Mouse (Mus musculus): ENCODE data around the gene C1ql1.
"Not testable (repeated sequence)": the region's sequence is repeated elsewhere in the genome, so short reads cannot be mapped to it uniquely, and the experiment has no call there.

C1ql1 gene

DNA sequence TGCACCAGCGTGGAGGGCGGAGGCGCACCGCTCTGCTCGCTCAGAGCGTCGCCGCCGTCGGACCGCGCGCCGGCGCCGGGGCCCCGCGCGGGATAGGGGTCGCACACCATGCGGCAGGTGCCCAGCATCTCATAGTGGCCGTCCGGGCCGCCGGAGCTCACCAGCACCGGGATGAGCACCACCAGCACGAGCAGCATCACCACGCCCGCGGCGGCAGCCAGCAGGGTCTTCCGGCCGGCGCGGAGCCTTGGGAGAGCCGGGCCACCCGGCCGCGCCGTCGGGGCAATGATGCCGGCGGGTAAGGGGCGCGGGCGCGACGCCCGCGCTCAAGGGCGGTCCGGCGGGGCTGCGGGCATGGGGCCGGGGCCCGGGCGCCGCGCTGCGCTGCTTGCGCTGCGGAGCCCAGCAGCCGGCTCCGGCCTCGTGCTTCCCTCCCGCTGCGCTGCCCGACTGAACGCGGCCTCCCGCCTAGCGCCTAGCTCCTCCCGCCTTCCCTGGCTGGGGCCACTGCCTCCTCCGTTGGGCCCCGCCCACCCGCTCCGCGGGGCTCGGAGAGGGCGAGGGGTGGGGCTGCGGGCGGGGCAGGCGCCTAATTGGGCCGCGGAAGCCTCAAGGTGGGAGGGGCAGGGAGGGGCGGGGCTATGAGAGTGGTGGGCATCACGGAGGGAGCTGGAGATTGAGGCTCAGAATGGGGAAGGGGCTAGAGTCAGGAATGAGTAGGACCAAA is at the start of gene C1ql1:
Gene C1ql1 (minus strand): TSS at position 424 of the 727 bp plus-strand sequence.
- DNase-seq (ENCODE audit: low read depth), result peak; percentile 82

DNA sequence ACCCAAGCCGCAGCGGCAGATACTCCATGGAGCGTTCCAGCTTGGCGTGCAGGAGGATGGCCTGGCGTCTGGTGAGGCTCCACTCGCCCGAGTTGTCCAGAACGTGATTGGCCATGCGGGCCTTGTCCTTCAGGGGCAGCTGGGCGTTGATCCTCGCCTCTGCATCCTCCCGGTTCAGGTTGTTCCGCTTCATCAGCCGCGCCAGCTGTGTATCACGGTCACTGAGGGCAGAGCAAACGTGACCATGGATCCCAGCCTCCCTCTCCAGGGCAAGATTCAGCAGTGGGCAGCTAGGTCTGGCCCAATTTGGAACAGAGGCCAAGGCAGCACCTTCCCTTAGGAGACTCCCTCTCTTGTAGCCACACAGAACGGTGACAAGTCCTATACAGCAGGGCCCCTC is 48.5 kb upstream of the C1ql1 start:
- no peak for DNase-seq (ENCODE audit: low read depth)

GRCm38 (mm10) chr11:102993420-102994029 is 47.0 kb upstream of the C1ql1 start:
- DNase-seq (ENCODE audit: low read depth), result no peak

- no peak for DNase-seq (ENCODE audit: low read depth)
These were observed 46.5 kb upstream of the C1ql1 start for GRCm38 (mm10) chr11:102992940-102993339.

DNA sequence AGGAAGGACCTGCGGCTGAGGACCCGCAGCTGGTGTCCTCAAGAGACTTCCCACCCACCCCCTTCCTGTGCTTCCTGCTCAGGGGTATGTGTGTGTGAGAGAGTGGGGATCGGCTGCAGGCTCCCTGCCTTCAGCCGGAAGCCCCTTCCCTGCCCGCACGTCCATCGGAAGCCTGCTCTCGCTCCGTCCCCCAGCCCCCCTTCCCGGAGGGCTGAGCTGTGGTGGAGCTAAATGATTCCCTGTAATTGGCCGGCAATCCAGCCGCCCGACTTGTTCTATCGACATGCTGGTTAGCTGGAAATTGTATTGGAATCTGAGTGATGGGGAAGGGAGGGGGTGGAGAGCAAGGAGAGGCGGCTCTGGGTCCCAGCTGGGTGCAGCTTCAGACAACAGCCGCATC is 45.2 kb upstream of the C1ql1 start:
- no peak for DNase-seq (ENCODE audit: low read depth)

- no peak for DNase-seq (ENCODE audit: low read depth)
These were observed 43.7 kb upstream of the C1ql1 start for GRCm38 (mm10) chr11:102990152-102990663.

- no peak for DNase-seq (ENCODE audit: low read depth)
These were observed 43.2 kb upstream of the C1ql1 start for GRCm38 (mm10) chr11:102989641-102990151.

GRCm38 (mm10) chr11:102985160-102985559 is 38.7 kb upstream of the C1ql1 start:
- no peak for DNase-seq (ENCODE audit: low read depth)

DNA sequence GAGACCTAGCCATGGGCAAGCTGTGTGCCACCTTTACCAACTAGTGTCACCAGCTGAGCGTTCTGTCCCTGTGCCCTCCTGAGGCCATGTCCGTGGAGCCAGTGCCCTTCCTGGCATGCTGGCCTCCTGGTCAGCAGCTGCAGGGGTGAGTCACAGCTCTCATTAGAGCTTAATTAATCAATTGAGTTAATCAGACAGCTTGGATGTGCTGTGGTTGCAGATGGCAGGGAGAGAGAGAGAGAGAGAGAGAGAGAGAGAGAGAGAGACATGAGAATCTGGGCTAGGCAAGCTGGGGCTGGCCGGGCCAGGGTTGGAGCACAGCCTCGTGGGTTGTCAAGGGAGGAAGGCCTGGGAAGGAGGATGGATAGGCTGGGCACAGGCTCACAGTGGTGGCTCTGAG is 38.1 kb upstream of the C1ql1 start:
- DNase-seq (ENCODE audit: low read depth), result no peak

DNA sequence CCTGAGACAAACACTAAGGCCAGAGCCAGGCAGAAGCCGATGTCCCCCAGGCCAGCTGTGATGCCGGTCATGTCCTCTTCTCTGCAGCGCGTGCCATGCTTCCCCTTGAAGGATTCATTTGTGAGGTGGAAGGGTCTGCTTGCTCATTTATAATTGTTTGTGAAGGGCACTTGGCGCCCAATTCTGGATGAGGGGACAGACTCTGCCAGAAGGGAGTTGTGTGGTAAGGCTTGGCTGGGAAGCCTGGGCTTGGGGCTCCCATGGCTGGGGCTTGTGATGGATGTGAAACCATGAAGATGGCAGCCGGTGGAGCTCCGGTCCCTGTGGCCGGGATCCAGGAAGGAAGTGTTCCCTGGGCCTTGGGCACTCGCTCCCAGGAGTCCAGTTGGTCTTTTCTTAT is 37.6 kb upstream of the C1ql1 start:
- no peak for DNase-seq (ENCODE audit: low read depth)

DNA sequence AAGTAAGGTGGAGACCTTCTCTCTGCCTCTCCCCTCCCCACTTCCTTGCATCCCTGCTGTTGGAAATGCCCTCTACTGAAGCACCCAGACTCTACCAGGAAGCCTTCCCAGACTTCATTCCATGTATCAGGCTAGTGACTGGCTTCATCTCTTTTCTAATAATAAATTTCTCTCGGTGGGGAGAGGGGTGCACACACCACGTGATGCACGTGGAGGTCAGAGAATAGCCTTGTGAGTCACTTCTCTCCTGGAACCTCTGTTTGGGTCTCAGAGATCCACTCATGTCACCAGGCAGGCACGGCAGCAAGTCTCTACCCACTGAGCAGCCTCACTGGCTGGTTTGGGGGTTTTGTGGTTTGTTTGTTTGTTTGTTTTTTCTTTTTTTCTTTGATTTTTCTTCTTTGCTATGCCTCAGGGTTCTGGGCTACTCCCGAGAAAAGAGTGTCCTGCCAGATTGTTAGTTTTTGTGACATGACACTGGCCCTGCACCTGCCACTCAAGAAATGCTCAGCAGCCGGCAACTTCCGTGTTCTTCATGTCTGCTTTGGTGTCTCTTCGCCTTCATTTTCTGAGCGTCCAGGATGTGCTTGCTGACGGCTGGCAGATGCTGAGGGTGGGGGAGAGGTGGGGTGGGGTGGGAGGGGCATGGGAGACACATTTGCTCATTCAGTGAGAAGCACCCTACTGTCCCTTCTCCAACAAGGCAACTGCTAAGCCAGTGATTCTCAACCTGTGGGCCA is 34.8 kb upstream of the C1ql1 start:
- no peak for DNase-seq (ENCODE audit: low read depth)

DNA sequence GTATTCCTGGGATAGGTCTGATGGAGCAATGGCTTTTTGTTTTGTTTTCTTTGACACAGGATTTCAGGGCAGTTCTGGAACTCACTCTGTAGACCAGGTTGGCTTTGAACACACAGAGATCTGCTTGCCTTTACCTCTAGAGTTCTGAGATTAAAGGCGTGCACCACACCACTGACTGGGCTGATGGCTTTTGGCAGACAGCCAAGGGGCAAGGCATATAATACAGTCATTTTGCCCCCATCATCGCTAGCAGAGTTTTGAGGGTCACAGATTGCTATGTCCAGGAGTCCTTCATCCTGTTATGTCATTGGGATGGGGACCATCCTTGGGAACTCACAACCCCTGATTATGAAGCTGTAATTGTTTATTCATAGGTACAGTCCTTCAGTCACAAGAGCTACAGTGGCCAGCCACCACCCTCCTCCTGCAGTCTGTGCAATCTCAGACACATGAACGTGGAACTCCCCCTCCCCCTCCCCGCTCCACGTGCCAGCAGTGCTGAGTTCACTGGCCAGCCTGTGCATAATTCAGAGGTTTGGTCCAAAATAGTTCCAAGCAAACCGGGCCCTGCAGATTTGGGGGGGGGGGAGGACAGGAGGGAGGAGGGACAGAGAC is 31.7 kb upstream of the C1ql1 start:
- no peak for DNase-seq (ENCODE audit: low read depth)

GRCm38 (mm10) chr11:102975966-102976365 is 29.5 kb upstream of the C1ql1 start:
- DNase-seq (ENCODE audit: low read depth), result not testable (repeated sequence)

- no peak for DNase-seq (ENCODE audit: low read depth)
These were observed 25.8 kb upstream of the C1ql1 start for GRCm38 (mm10) chr11:102972326-102972725.

DNA sequence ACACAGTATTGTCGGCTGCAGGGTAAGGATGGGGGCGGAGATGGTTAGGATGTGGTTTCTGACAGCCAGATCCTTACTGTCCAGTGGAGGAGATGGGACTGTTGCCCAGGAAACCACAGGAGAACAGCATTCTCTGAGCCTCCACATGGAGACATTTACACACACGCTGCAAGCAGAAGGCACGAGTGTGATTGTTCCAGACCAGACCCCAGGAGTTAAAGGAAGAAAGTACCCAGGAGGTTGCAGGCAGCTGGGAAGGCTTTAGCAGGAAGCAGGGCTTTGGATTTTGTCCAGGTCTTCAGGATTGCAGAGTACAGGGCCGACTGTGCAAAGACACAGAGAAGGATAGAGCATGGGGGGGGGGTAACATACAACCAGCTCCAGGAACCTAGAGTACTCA is 25.1 kb upstream of the C1ql1 start:
- no peak for DNase-seq (ENCODE audit: low read depth)

GRCm38 (mm10) chr11:102964547-102965091 is 18.1 kb upstream of the C1ql1 start:
- DNase-seq (ENCODE audit: low read depth), result no peak

- DNase-seq (ENCODE audit: low read depth), result no peak
These were observed 17.5 kb upstream of the C1ql1 start for GRCm38 (mm10) chr11:102963855-102964546.

GRCm38 (mm10) chr11:102963246-102963854 is 16.9 kb upstream of the C1ql1 start:
- no peak for DNase-seq (ENCODE audit: low read depth)

GRCm38 (mm10) chr11:102962861-102963245 is 16.4 kb upstream of the C1ql1 start:
- no peak for DNase-seq (ENCODE audit: low read depth)

DNA sequence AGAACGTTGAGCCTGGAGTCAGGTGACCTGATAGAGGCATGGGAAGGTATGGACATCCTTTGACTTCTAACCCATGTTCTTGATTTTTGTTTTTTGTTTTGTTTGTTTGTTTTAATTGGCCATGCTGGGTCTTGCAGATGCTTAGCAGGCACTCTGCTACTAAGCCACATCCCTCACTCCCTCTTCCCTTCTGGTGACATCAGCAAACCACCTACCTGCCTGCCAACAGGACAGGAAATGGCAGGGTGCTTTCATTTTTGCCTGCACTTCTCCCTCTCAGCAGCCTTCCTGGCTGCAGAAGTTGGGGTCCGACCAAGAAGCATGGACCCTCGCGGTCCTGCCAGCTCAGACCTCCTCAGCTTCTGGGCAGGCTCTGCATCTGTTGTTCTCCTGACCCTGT is 14.6 kb upstream of the C1ql1 start:
- DNase-seq (ENCODE audit: low read depth), result no peak

GRCm38 (mm10) chr11:102958870-102959269 is 12.4 kb upstream of the C1ql1 start:
- no peak for DNase-seq (ENCODE audit: low read depth)

All from c-Kit-positive CD71-positive TER-119-negative erythroid progenitor cells, embryonic 14.5 days (primary cell).